Mouse (Mus musculus) ovary, postnatal 36 days (tissue): Measurements from ENCODE around the gene Tmem63a.
"Not testable (repeated sequence)": the region's sequence is repeated elsewhere in the genome, so short reads cannot be mapped to it uniquely, and the experiment has no call there.

Experiments
- DNase-seq: peaks from one replicate; pipeline ENCODE4 v3.0.0; 2022; ENCODE audit warnings: low spot score, mixed read lengths

Gene Tmem63a

GRCm38 (mm10) chr1:180958797-180959196 lies 16.7 kb downstream of the Tmem63a start:
- DNase-seq: no peak

GRCm38 (mm10) chr1:180965786-180966185 lies 23.6 kb downstream of the Tmem63a start:
- no peak for DNase-seq

GRCm38 (mm10) chr1:180966542-180966941 lies 24.4 kb downstream of the Tmem63a start:
- no peak for DNase-seq

- DNase-seq: no peak
Observed at GRCm38 (mm10) chr1:180967261-180967660, 25.1 kb downstream of the Tmem63a start.

GRCm38 (mm10) chr1:180972941-180973340 lies 30.8 kb downstream of the Tmem63a start:
- DNase-seq: no peak

- DNase-seq: no peak
Observed at GRCm38 (mm10) chr1:180974126-180974746, 32.1 kb downstream of the Tmem63a start.

- DNase-seq: peak; percentile 34
Observed at GRCm38 (mm10) chr1:180976110-180976679, 34.1 kb downstream of the Tmem63a start.

GRCm38 (mm10) chr1:180979484-180980251 lies 37.5 kb downstream of the Tmem63a start:
- no peak for DNase-seq

- DNase-seq: no peak
Observed at GRCm38 (mm10) chr1:180980464-180980863, 38.3 kb downstream of the Tmem63a start.

GRCm38 (mm10) chr1:180981298-180982046 lies 39.3 kb downstream of the Tmem63a start:
- DNase-seq: not testable (repeated sequence)

- DNase-seq: no peak
Observed at GRCm38 (mm10) chr1:180986701-180987100, 44.6 kb downstream of the Tmem63a start.

- DNase-seq: peak; percentile 75
Observed at GRCm38 (mm10) chr1:180987759-180988158, 45.6 kb downstream of the Tmem63a start.

- no peak for DNase-seq
Observed at GRCm38 (mm10) chr1:180990671-180991070, 48.5 kb downstream of the Tmem63a start.

GRCm38 (mm10) chr1:180992142-180992541 lies 50.0 kb downstream of the Tmem63a start:
- DNase-seq: no peak

GRCm38 (mm10) chr1:181000501-181001092 lies 58.5 kb downstream of the Tmem63a start:
- peak; percentile 38 for DNase-seq

GRCm38 (mm10) chr1:181001217-181001616 lies 59.1 kb downstream of the Tmem63a start:
- DNase-seq: no peak

GRCm38 (mm10) chr1:181001621-181002020 lies 59.5 kb downstream of the Tmem63a start:
- no peak for DNase-seq

GRCm38 (mm10) chr1:181003790-181004189 lies 61.6 kb downstream of the Tmem63a start:
- peak; percentile 1 for DNase-seq

- peak; percentile 3 for DNase-seq
Observed at GRCm38 (mm10) chr1:181005331-181005730, 63.2 kb downstream of the Tmem63a start.

GRCm38 (mm10) chr1:181007831-181008230 lies 65.7 kb downstream of the Tmem63a start:
- peak; percentile 2 for DNase-seq

GRCm38 (mm10) chr1:181008266-181008665 lies 66.1 kb downstream of the Tmem63a start:
- DNase-seq: peak; percentile 20

- DNase-seq: peak; percentile 0
Observed at GRCm38 (mm10) chr1:181009011-181009590, 67.0 kb downstream of the Tmem63a start.
